Mouse (Mus musculus) heart, postnatal 25 days (tissue): ENCODE results near the gene Paqr5. TPM values are rescaled to one million over a fixed set of nuclear protein-coding genes. Genes with fewer than 3 reads are reported as not detected.

Experiments used
- DNase-seq: peaks from one replicate; pipeline ENCODE4 v3.0.0; 2022; ENCODE audit warnings: low spot score
- intact Hi-C: fragments of 180-260 bp; cut with DNase I; formaldehyde crosslinking; loops from one replicate; pipeline ENCODE4 v1.15.1; 2025
- total RNA-seq, 2 experiments: library from RNA; stranded (reverse); gene quantifications; 2 replicates each; pipeline ENCODE4 v1.2.3; 2021

Gene Paqr5
- total RNA-seq, 2 experiments from 2014 or later: not detected

GRCm38 (mm10) chr9:62015504-62015903 is 11.2 kb downstream of the Paqr5 start:
- intact Hi-C loops: no loop called here
- no peak for DNase-seq

- intact Hi-C loops: no loop called here
- no peak for DNase-seq
Observed at GRCm38 (mm10) chr9:62013316-62014097, 13.1 kb downstream of the Paqr5 start.

- no peak for DNase-seq
- intact Hi-C loops: no loop called here
Observed at GRCm38 (mm10) chr9:62008360-62008759, 18.3 kb downstream of the Paqr5 start.

- intact Hi-C loops: no loop called here
- no peak for DNase-seq
Observed at GRCm38 (mm10) chr9:62007028-62007427, 19.6 kb downstream of the Paqr5 start.

GRCm38 (mm10) chr9:62003611-62004010 is 23.0 kb downstream of the Paqr5 start:
- intact Hi-C loops: no loop called here
- no peak for DNase-seq

- intact Hi-C loops: no loop called here
- no peak for DNase-seq
Observed at GRCm38 (mm10) chr9:61999653-62000420, 26.8 kb downstream of the Paqr5 start.

- intact Hi-C loops: no loop called here
- no peak for DNase-seq
Observed at GRCm38 (mm10) chr9:61997860-61998259, 28.8 kb downstream of the Paqr5 start.

- DNase-seq: no peak
- intact Hi-C loops: no loop called here
Observed at GRCm38 (mm10) chr9:61991158-61991557, 35.5 kb downstream of the Paqr5 start.

GRCm38 (mm10) chr9:61990738-61991137 is 35.9 kb downstream of the Paqr5 start:
- intact Hi-C loops: no loop called here
- DNase-seq: no peak

DNA sequence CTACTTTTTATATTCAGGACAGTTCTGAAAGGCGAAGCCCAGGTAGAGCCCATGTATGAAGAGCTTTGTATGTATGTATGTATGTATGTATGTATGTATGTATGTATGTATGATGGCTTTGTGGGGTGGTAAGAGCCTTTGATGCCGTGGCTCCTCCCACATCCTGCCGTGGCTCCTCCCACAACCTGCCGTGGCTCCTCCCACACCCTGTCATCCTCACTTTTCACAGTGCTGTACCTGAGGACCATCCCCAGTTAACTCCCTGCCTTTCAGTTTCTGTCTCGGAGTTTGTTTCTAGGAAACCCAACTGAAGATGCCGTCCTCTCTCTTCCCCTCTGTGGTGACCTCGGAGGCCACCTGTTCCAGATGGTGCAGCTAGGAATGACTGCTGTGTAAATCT is 40.6 kb downstream of the Paqr5 start:
- intact Hi-C loops: no loop called here
- no peak for DNase-seq

GRCm38 (mm10) chr9:61985183-61985863 is 41.3 kb downstream of the Paqr5 start:
- DNase-seq: no peak
- intact Hi-C loops: loop anchor here (1.0 kb wide), 1 partner anchor 20 kb away; no protein-coding TSS in a partner anchor

DNA sequence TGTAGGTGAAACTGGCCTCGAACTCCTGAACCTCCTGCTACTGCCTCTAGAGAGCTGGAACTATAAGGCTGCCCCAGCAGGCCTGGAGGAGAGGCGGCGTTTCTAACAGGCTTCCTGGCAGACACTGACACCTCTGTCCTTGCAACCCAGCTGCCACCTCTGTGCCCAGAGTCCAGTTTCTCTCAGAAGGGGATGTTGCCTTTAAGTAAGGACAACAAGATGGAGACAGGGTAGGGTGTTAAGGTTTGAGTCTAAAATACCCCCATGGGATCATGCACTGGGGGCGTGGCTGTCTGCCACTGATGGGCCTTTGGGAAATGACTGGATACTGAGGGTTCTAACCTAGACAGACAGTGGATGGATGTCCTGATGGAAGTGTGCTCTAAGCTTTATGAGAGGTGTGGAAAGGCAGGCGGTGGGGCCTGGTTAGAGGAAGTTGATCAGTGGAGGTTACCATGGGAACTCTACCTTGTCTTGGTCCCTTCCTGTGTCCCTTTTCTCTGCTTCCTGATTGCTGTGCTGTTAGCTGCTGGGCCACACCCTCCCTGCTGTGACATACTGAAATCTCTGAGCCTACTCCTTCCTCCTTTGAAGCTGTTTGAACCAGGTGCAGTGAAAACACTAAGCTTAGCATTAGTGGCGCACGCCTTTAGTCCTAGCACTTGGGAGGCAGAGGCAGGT is 43.6 kb downstream of the Paqr5 start:
- intact Hi-C loops: loop anchor here (2.0 kb wide), 1 partner anchor 34 kb away; no protein-coding TSS in a partner anchor
- DNase-seq: no peak

- no peak for DNase-seq
- intact Hi-C loops: loop anchor here (2.0 kb wide), 1 partner anchor 33 kb away; no protein-coding TSS in a partner anchor
Observed at GRCm38 (mm10) chr9:61981876-61982275, 44.8 kb downstream of the Paqr5 start.

GRCm38 (mm10) chr9:61979983-61980382 is 46.7 kb downstream of the Paqr5 start:
- DNase-seq: no peak
- intact Hi-C loops: no loop called here

- intact Hi-C loops: no loop called here
- DNase-seq: no peak
Observed at GRCm38 (mm10) chr9:61977258-61977945, 49.3 kb downstream of the Paqr5 start.

DNA sequence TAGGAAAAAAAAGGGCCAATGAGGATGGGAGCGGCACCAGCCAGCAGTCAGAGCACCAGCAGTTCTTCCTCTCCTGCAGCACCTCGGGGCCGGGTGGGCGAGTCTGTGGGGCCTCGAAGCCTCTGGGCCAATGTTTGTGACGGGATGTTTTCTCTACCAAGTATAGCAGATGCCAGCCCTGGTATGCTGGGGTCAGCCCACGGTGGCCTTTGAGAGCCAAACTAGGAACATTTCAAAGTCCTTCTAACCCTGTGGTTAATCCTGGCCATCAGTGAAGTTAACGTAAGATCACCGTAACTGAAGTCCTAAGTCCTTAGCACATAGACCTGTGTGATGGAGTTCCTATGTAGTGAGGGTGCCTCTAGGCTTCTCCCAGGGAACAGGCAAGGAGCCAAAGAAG is 54.6 kb downstream of the Paqr5 start:
- intact Hi-C loops: no loop called here
- no peak for DNase-seq

DNA sequence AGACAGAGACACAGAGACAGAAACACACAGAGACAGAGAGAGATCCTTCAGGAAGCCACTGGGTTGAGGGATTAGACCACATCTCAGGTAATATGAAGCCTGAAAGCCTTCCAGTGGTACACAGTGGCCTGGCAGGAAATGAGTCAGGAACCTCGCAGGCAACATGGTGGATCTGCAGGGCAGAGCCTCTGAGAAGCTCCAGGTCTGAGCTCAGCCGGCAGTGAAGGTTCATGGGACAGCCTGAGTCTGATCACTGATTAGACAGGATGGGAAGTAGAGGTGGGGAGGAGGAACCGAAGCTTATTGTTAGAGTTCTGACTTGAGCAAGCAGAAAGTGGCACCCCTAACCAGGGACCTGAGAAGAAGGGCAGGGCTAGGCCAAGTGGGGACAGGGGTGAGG is 55.6 kb downstream of the Paqr5 start:
- DNase-seq: no peak
- intact Hi-C loops: no loop called here

DNA sequence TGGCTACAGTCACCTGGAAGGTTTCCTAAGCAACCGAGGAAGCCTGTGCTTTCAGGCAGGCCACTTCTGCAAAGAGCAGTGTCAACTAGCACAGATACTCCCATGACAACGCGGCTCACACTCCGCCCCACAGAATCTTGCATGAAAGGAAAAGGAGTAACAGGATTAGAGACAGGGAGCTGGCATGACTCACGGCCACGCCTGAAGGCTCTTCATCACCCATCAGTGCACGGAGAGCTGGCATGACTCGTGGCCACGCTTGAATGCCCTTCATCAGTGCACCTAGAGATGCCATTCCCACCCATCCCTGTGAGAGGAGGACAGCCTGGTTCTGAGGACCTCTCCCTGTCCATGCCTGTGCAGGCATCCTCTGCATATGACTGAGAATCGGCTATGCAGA is 59.3 kb downstream of the Paqr5 start:
- no peak for DNase-seq
- intact Hi-C loops: no loop called here

- intact Hi-C loops: loop anchor here (1.0 kb wide), 2 partner anchors 19 to 278 kb away; no protein-coding TSS in a partner anchor
- no peak for DNase-seq
Observed at GRCm38 (mm10) chr9:61965987-61966386, 60.7 kb downstream of the Paqr5 start.
